Mouse (Mus musculus) C2C12 (cell line): Measurements from ENCODE around the gene Atg2a. TPM values are rescaled to one million over a fixed set of nuclear protein-coding genes. Genes with fewer than 3 reads are reported as not detected.
"Not testable (repeated sequence)": the region's sequence is repeated elsewhere in the genome, so short reads cannot be mapped to it uniquely, and the experiment has no call there.

ENCODE experiments used
- H3K27me3 ChIP-seq: one replicate; pipeline ENCODE4 v1.6.1; 2011; ENCODE audit not compliant: control insufficient read depth, insufficient read depth, insufficient read length
- H3K36me3 ChIP-seq: one replicate; pipeline ENCODE4 v1.6.1; 2011; ENCODE audit not compliant: control insufficient read depth, insufficient read depth
- H3K4me3 ChIP-seq: one replicate; pipeline ENCODE4 v1.5.1; 2011; ENCODE audit warnings: mild to moderate bottlenecking, control low read depth; ENCODE audit not compliant: poor library complexity, insufficient read depth, severe bottlenecking
- H3K79me2 ChIP-seq: one replicate; pipeline ENCODE4 v1.6.1; 2011; ENCODE audit not compliant: control insufficient read depth, insufficient read depth
- H3K79me3 ChIP-seq: one replicate; pipeline ENCODE4 v1.6.1; 2011; ENCODE audit warnings: low read depth, control low read depth
- H3ac ChIP-seq: one replicate; pipeline ENCODE3; 2011; ENCODE audit warnings: low read depth; ENCODE audit not compliant: control insufficient read depth, insufficient read length
- CEBPB ChIP-seq: IDR thresholded peaks from one replicate; pipeline ENCODE4 v1.6.1; 2011; ENCODE audit warnings: low read depth, mild to moderate bottlenecking, control low read depth, moderate library complexity
- CTCF ChIP-seq: IDR thresholded peaks from one replicate; pipeline ENCODE4 v1.5.1; 2011; ENCODE audit not compliant: control insufficient read depth, insufficient read depth, insufficient read length
- FOSL1 ChIP-seq: IDR thresholded peaks from one replicate; pipeline ENCODE4 v1.8.0; 2011; ENCODE audit warnings: mild to moderate bottlenecking, low read length; ENCODE audit not compliant: poor library complexity, insufficient read depth, severe bottlenecking
- MAX ChIP-seq: IDR thresholded peaks from one replicate; pipeline ENCODE4 v1.6.1; 2011; ENCODE audit warnings: mild to moderate bottlenecking, control low read depth
- MYOD1 ChIP-seq: IDR thresholded peaks from one replicate; pipeline ENCODE4 v1.6.1; 2011; ENCODE audit warnings: low read depth; ENCODE audit not compliant: control insufficient read depth, insufficient read length
- MYOG ChIP-seq: IDR thresholded peaks from one replicate; pipeline ENCODE4 v1.6.1; 2011; ENCODE audit not compliant: control insufficient read depth, insufficient read length; ENCODE audit errors: extremely low read depth
- USF1 ChIP-seq: IDR thresholded peaks from one replicate; pipeline ENCODE4 v1.6.1; 2011; ENCODE audit warnings: low read depth, mild to moderate bottlenecking, control low read depth, moderate library complexity
- microRNA-seq: library from miRNA; unstranded; fragments of <30 nt; microRNA quantifications from one replicate; pipeline ENCODE4, GENCODE M21; 2019; ENCODE audit warnings: borderline microRNAs expressed
- polyA plus RNA-seq: library from polyadenylated mRNA; unstranded; fragments of >200 nt; fragmentation: generic; extraction: Trizol; gene quantifications from one replicate; pipeline ENCODE4 v1.2.1, GENCODE M21; 2012; ENCODE audit warnings: missing spikeins

The Atg2a gene
- polyA plus RNA-seq, 1 experiment = 10.3 TPM

- Histone ChIP-seq H3K36me3 (no peaks in the 10 kb centered on the region), H3K79me3 (no peaks in the 10 kb centered on the region), H3ac (no peak overlapping the region), H3K79me2 (no peaks in the 10 kb centered on the region), H3K27me3 (no peaks in the 10 kb centered on the region), H3K4me3 (no peak overlapping the region)
- TF ChIP-seq MYOG (no peak), FOSL1 (no peak), CEBPB (no peak)
These were observed 64.1 kb downstream of the Atg2a start for GRCm38 (mm10) chr19:6305517-6306115.

- no peaks in the 10 kb centered on the region for H3K79me2 ChIP-seq
- TF ChIP-seq CTCF = no peak
- TF ChIP-seq MYOG = no peak
- no peak for TF ChIP-seq CEBPB
- TF ChIP-seq USF1 = no peak
- TF ChIP-seq MAX = no peak
- TF ChIP-seq FOSL1 = no peak
- no peak for TF ChIP-seq MYOD1
- peak within 1 kb of the TSS; percentile 18 for H3K4me3 ChIP-seq
- H3ac ChIP-seq = peak within 1 kb of the TSS; percentile 67
- H3K79me3 ChIP-seq = no peaks in the 10 kb centered on the region
- no peaks in the 10 kb centered on the region for H3K27me3 ChIP-seq
- no peaks in the 10 kb centered on the region for H3K36me3 ChIP-seq
These were observed 64.7 kb downstream of the Atg2a start, which contains the start of gene Cdc42bpg for GRCm38 (mm10) chr19:6306137-6306551. Gene Cdc42bpg, plus strand, starts transcription at chr19:6306456.

GRCm38 (mm10) chr19:6306586-6306985, 65.1 kb downstream of the Atg2a start:
- Histone ChIP-seq H3K79me3 (no peaks in the 10 kb centered on the region), H3K79me2 (no peaks in the 10 kb centered on the region), H3K4me3 (peak overlapping the region; percentile 18), H3ac (peak overlapping the region; percentile 67), H3K36me3 (no peaks in the 10 kb centered on the region), H3K27me3 (no peaks in the 10 kb centered on the region)
- TF ChIP-seq CTCF (peak; percentile 98), MYOD1 (no peak)

GRCm38 (mm10) chr19:6307733-6308531, 66.5 kb downstream of the Atg2a start:
- Histone ChIP-seq H3K79me2 (no peaks in the 10 kb centered on the region), H3K36me3 (no peaks in the 10 kb centered on the region), H3K79me3 (no peaks in the 10 kb centered on the region), H3K4me3 (no peak overlapping the region), H3ac (no peak overlapping the region), H3K27me3 (no peaks in the 10 kb centered on the region)
- no peak for TF ChIP-seq CEBPB
- TF ChIP-seq MYOG = no peak
- TF ChIP-seq FOSL1 = no peak
- TF ChIP-seq CTCF = no peak
- TF ChIP-seq USF1 = no peak
- no peak for TF ChIP-seq MYOD1
- no peak for TF ChIP-seq MAX

GRCm38 (mm10) chr19:6310181-6310580, 68.7 kb downstream of the Atg2a start:
- H3K79me2 ChIP-seq = no peaks in the 10 kb centered on the region
- H3K4me3 ChIP-seq = no peak overlapping the region
- no peaks in the 10 kb centered on the region for H3K79me3 ChIP-seq
- H3ac ChIP-seq = no peak overlapping the region
- no peak for TF ChIP-seq MAX
- TF ChIP-seq MYOD1 = no peak
- no peak for TF ChIP-seq CEBPB
- TF ChIP-seq MYOG = no peak
- no peak for TF ChIP-seq FOSL1
- TF ChIP-seq USF1 = no peak
- no peak for TF ChIP-seq CTCF
- no peaks in the 10 kb centered on the region for H3K36me3 ChIP-seq
- H3K27me3 ChIP-seq = no peaks in the 10 kb centered on the region

- not testable (repeated sequence) for H3K4me3 ChIP-seq, H3K79me2 ChIP-seq, H3ac ChIP-seq, H3K27me3 ChIP-seq, H3K79me3 ChIP-seq, H3K36me3 ChIP-seq
These were observed 70.3 kb downstream of the Atg2a start for GRCm38 (mm10) chr19:6311783-6312182.

Small RNA genes lying within 50 kb of the gene (microRNA-seq; reads per million reads assigned to microRNA genes)
- gene Mir192 (77.8 reads per million, percentile 72 among the genes with 10 or more reads in this experiment), gene Mir194-2 (37.5 reads per million, percentile 68 among the genes with 10 or more reads in this experiment)

Other genes with a start within 250 kb of the Atg2a start
- 36.9 TPM for gene Capn1, start 225.8 kb upstream of the Atg2a start, polyA plus RNA-seq
- gene Syvn1, start 195.1 kb upstream of the Atg2a start, polyA plus RNA-seq = 18.7 TPM
- 60.0 TPM for gene Mrpl49, start 183.9 kb upstream of the Atg2a start, polyA plus RNA-seq
- 2,541 TPM for gene Fau, start 183.8 kb upstream of the Atg2a start, polyA plus RNA-seq
- gene Znhit2, start 180.5 kb upstream of the Atg2a start, polyA plus RNA-seq = 49.8 TPM
- 14.7 TPM for gene Tm7sf2, start 173.3 kb upstream of the Atg2a start, polyA plus RNA-seq
- gene Vps51, start 164.4 kb upstream of the Atg2a start, polyA plus RNA-seq = 55.2 TPM
- gene Tmem262, start 161.6 kb upstream of the Atg2a start, polyA plus RNA-seq = not detected
- gene Gm28374, start 159.4 kb upstream of the Atg2a start, polyA plus RNA-seq = 0.44 TPM
- gene Zfpl1, start 156.7 kb upstream of the Atg2a start, polyA plus RNA-seq = 59.7 TPM
- gene Cdca5, start 156.7 kb upstream of the Atg2a start, polyA plus RNA-seq = 33.0 TPM
- gene AC131692.1, start 147.2 kb upstream of the Atg2a start, polyA plus RNA-seq = 0.36 TPM
- 0.16 TPM for gene Naaladl1, start 135.9 kb upstream of the Atg2a start, polyA plus RNA-seq
- gene Sac3d1, start 123.0 kb upstream of the Atg2a start, polyA plus RNA-seq = 44.7 TPM
- gene Snx15, start 113.4 kb upstream of the Atg2a start, polyA plus RNA-seq = 22.7 TPM
- gene Batf2, start 100.7 kb upstream of the Atg2a start, polyA plus RNA-seq = 0.04 TPM
- 78.3 TPM for gene Arl2, start 100.1 kb upstream of the Atg2a start, polyA plus RNA-seq
- not detected for gene Majin, start 57.3 kb upstream of the Atg2a start, polyA plus RNA-seq
- 0.13 TPM for gene Gpha2, start 15.3 kb upstream of the Atg2a start, polyA plus RNA-seq
- gene Ppp2r5b, start 5.8 kb upstream of the Atg2a start, polyA plus RNA-seq = 25.3 TPM
- 219 TPM for gene Ehd1, start 35.1 kb downstream of the Atg2a start, polyA plus RNA-seq
- gene Cdc42bpg, start 64.8 kb downstream of the Atg2a start, polyA plus RNA-seq = 7.2 TPM
- 51.0 TPM for gene Men1, start 93.3 kb downstream of the Atg2a start, polyA plus RNA-seq
- gene Map4k2, start 99.5 kb downstream of the Atg2a start, polyA plus RNA-seq = 10.2 TPM
- gene Sf1, start 122.0 kb downstream of the Atg2a start, polyA plus RNA-seq = 138 TPM
- 1.2 TPM for gene Pygm, start 142.7 kb downstream of the Atg2a start, polyA plus RNA-seq
- gene Rasgrp2, start 157.7 kb downstream of the Atg2a start, polyA plus RNA-seq = 0.71 TPM
- 0.09 TPM for gene Nrxn2, start 177.1 kb downstream of the Atg2a start, polyA plus RNA-seq